Mouse (Mus musculus) kidney, embryonic 14.5 days (tissue): ENCODE measurements around the gene Ccdc13. TPM values are rescaled to one million over a fixed set of nuclear protein-coding genes. Genes with fewer than 3 reads are reported as not detected.
A peak's percentile ranks its signal among the peaks of the same experiment; 100 is the strongest.

ENCODE experiments used
- ATAC-seq: fragments of 200-750 bp; cut with Nextera tagmentation; 2 replicates; pipeline ENCODE4 v1.8.0; 2017; ENCODE audit warnings: moderate number of reproducible peaks, mild to moderate bottlenecking, moderate TSS enrichment, moderate library complexity; ENCODE audit not compliant: low FRiP score, low TSS enrichment
- H3K27ac ChIP-seq: fragments of 300-500 bp; sonication (generic); 2 replicates; pipeline ENCODE4 v1.5.1; 2014; ENCODE audit warnings: low read depth, mild to moderate bottlenecking, low read length, moderate library complexity, mixed read lengths
- H3K27me3 ChIP-seq: fragments of 300-500 bp; sonication (generic); 2 replicates; pipeline ENCODE4 v1.6.1; 2014; ENCODE audit warnings: mild to moderate bottlenecking, low read length; ENCODE audit not compliant: control insufficient read depth, insufficient read depth
- H3K36me3 ChIP-seq: fragments of 300-500 bp; sonication (generic); 2 replicates; pipeline ENCODE4 v1.6.1; 2014; ENCODE audit warnings: low read length, mixed read lengths; ENCODE audit not compliant: control insufficient read depth, insufficient read depth
- H3K4me1 ChIP-seq: fragments of 300-500 bp; sonication (generic); 2 replicates; pipeline ENCODE4 v1.6.1; 2014; ENCODE audit warnings: low read length, mixed read lengths; ENCODE audit not compliant: control insufficient read depth, insufficient read depth
- H3K4me2 ChIP-seq: fragments of 300-500 bp; sonication (generic); replicated peaks from 2 replicates; pipeline ENCODE4 v1.6.1; 2014; ENCODE audit warnings: low read depth, mild to moderate bottlenecking, low read length
- H3K4me3 ChIP-seq: fragments of 300-500 bp; sonication (generic); 2 replicates; pipeline ENCODE4 v1.5.1; 2014; ENCODE audit warnings: mild to moderate bottlenecking, low read length
- H3K9ac ChIP-seq: fragments of 300-500 bp; sonication (generic); 2 replicates; pipeline ENCODE4 v1.6.1; 2014; ENCODE audit warnings: low read depth, mild to moderate bottlenecking, low read length, moderate library complexity
- H3K9me3 ChIP-seq: fragments of 300-500 bp; sonication (generic); 2 replicates; pipeline ENCODE4 v1.6.1; 2016; ENCODE audit warnings: low read length; ENCODE audit not compliant: control insufficient read depth
- WGBS: fragments of 180-500 bp; shearing (Covaris S2); extraction: QIAGEN DNeasy Blood & Tissue Kit; methylation state at CpG from one replicate; pipeline ENCODE4 v1.1.7; 2014; 5-methylcytosine and 5-hydroxymethylcytosine counted together
- polyA plus RNA-seq: library from polyadenylated mRNA; unstranded; fragments of >200 nt; fragmentation: Nextera tagmentation; extraction: Ambion mirVana; gene quantifications from 2 replicates; pipeline ENCODE4 v1.2.1, GENCODE M21; 2014

Gene Ccdc13
- polyA plus RNA-seq = 0.16 and 0.69 TPM in 2 replicates

GRCm38 (mm10) chr9:121838829-121839621 lies at the start of gene Ccdc13:
TSS of gene Ccdc13 (minus strand) at chr9:121839461.
- Histone ChIP-seq H3K36me3 (no peaks in the 10 kb centered on the region), H3K9me3 (no peaks in the 10 kb centered on the region), H3K4me2 (peak within 1 kb of the TSS; percentile 74), H3K27ac (no peak within 1 kb of the TSS), H3K4me1 (no peaks in the 10 kb centered on the region), H3K27me3 (no peaks in the 10 kb centered on the region), H3K4me3 (peak within 1 kb of the TSS; percentile 44), H3K9ac (peak within 1 kb of the TSS; percentile 61)
- peak; percentile 93 for ATAC-seq
- WGBS = 4% methylated on average over 61 of the region's 61 CpGs

GRCm38 (mm10) chr9:121882015-121882457 lies 42.8 kb upstream of the Ccdc13 start:
- no peak overlapping the region for H3K9ac ChIP-seq
- no peak for ATAC-seq

GRCm38 (mm10) chr9:121881301-121881700 lies 42.0 kb upstream of the Ccdc13 start:
- no peak overlapping the region for H3K4me3 ChIP-seq
- no peak for ATAC-seq
- H3K27me3 ChIP-seq = no peaks in the 10 kb centered on the region
- no peaks in the 10 kb centered on the region for H3K9me3 ChIP-seq
- no peaks in the 10 kb centered on the region for H3K36me3 ChIP-seq
- H3K4me1 ChIP-seq = no peaks in the 10 kb centered on the region
- H3K9ac ChIP-seq = no peak overlapping the region
- no peak overlapping the region for H3K27ac ChIP-seq
- 65% methylated on average over 6 of the region's 6 CpGs for WGBS
- no peak overlapping the region for H3K4me2 ChIP-seq

More at GRCm38 (mm10) chr9:121882015-121882457, 42.8 kb upstream of the Ccdc13 start:
- 46% methylated on average over 7 of the region's 7 CpGs for WGBS
- H3K4me3 ChIP-seq = no peak overlapping the region
- H3K27ac ChIP-seq = no peak overlapping the region
- H3K27me3 ChIP-seq = no peaks in the 10 kb centered on the region
- H3K4me1 ChIP-seq = no peaks in the 10 kb centered on the region
- no peaks in the 10 kb centered on the region for H3K36me3 ChIP-seq
- H3K4me2 ChIP-seq = no peak overlapping the region
- no peaks in the 10 kb centered on the region for H3K9me3 ChIP-seq

- no peaks in the 10 kb centered on the region for H3K27me3 ChIP-seq
- no peaks in the 10 kb centered on the region for H3K9me3 ChIP-seq
- no peak overlapping the region for H3K27ac ChIP-seq
- no peaks in the 10 kb centered on the region for H3K36me3 ChIP-seq
- 27% methylated on average over 14 of the region's 14 CpGs for WGBS
- H3K4me3 ChIP-seq = no peak overlapping the region
- no peaks in the 10 kb centered on the region for H3K4me1 ChIP-seq
- no peak overlapping the region for H3K9ac ChIP-seq
- H3K4me2 ChIP-seq = peak overlapping the region; percentile 22; the same call in 1 of the 2 replicates
- ATAC-seq = no peak
Observed at GRCm38 (mm10) chr9:121880840-121881239, 41.6 kb upstream of the Ccdc13 start.

- no peak for ATAC-seq
- Histone ChIP-seq H3K36me3 (no peaks in the 10 kb centered on the region), H3K4me2 (no peak overlapping the region), H3K4me3 (no peak overlapping the region), H3K27ac (no peak overlapping the region), H3K27me3 (no peaks in the 10 kb centered on the region), H3K9me3 (no peaks in the 10 kb centered on the region), H3K9ac (no peak overlapping the region), H3K4me1 (no peaks in the 10 kb centered on the region)
- 6% methylated on average over 3 of the region's 3 CpGs for whole genome bisulfite sequencing
Observed at GRCm38 (mm10) chr9:121877052-121877740, 37.9 kb upstream of the Ccdc13 start.

GRCm38 (mm10) chr9:121873578-121873977 lies 34.3 kb upstream of the Ccdc13 start:
- H3K27me3 ChIP-seq = no peaks in the 10 kb centered on the region
- no peaks in the 10 kb centered on the region for H3K9me3 ChIP-seq
- no peak overlapping the region for H3K4me3 ChIP-seq
- H3K36me3 ChIP-seq = no peaks in the 10 kb centered on the region
- no peak overlapping the region for H3K9ac ChIP-seq
- no peaks in the 10 kb centered on the region for H3K4me1 ChIP-seq
- no peak overlapping the region for H3K27ac ChIP-seq
- no peak for ATAC-seq
- H3K4me2 ChIP-seq = no peak overlapping the region

- H3K4me1 ChIP-seq = no peaks in the 10 kb centered on the region
- no peak overlapping the region for H3K9ac ChIP-seq
- H3K4me2 ChIP-seq = no peak overlapping the region
- no peaks in the 10 kb centered on the region for H3K36me3 ChIP-seq
- H3K4me3 ChIP-seq = no peak overlapping the region
- 82% methylated on average over 2 of the region's 2 CpGs for WGBS
- no peaks in the 10 kb centered on the region for H3K27me3 ChIP-seq
- H3K27ac ChIP-seq = no peak overlapping the region
- ATAC-seq = no peak
- H3K9me3 ChIP-seq = no peaks in the 10 kb centered on the region
Observed at GRCm38 (mm10) chr9:121872062-121872683, 32.9 kb upstream of the Ccdc13 start.

- WGBS = 29% methylated on average over 4 of the region's 4 CpGs
- Histone ChIP-seq H3K4me3 (no peak overlapping the region), H3K9ac (no peak overlapping the region), H3K9me3 (no peaks in the 10 kb centered on the region), H3K27me3 (no peaks in the 10 kb centered on the region), H3K4me1 (0 out of 2 replicates have a peak, but pooled peaks cover 4% of the 10 kb centered on the region), H3K4me2 (no peak overlapping the region), H3K27ac (no peak overlapping the region), H3K36me3 (no peaks in the 10 kb centered on the region)
- no peak for ATAC-seq
Observed at GRCm38 (mm10) chr9:121869973-121870515, 30.8 kb upstream of the Ccdc13 start.
